ENCODE assay signal across 11 mouse cellular contexts in the genomic region with DNA sequence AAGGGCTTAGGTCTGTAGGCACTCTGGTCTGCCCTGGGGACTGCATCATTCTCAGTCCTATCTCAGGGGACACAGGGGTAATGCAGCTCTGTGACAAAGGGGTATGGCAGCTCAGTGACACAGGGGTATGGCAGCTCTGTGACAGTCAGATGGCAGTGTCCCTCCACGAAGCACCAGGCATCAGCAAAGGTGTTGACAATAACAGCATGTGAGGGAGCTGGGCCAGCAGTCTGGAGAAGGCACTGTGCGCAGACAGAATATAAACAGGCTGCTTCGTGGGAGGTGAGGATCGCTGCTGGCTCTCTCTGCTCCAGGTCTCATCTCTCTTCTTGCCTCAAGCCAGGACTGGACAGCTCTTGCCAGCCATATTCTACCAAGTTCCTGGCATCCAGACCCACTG. TPM values are rescaled to one million over a fixed set of nuclear protein-coding genes. Genes with fewer than 3 reads are reported as not detected.
DNase-seq lines count a peak whose midpoint lies in the region; ATAC-seq lines count a peak whose summit lies in the region.
"Had no signal": no experiment of that assay in that cellular context is flagged by ENCODE, and none has a peak within 500 bp of the region (broad histone marks: within the 10 kb centered on the region; RNA-seq: fewer than 3 reads in every experiment).

No protein-coding gene starts in this region.

- intact Hi-C loops in left cerebral cortex, postnatal 4 days (cut with DNase I) = no loop called here

- WGBS in forebrain, embryonic 16.5 days = 41% methylated on average over 4 of the region's 4 CpGs
- WGBS in liver, embryonic 11.5 days = 57% methylated on average over 4 of the region's 4 CpGs

- no peak for DNase-seq in cerebellum, postnatal 4 days (ENCODE audit: low spot score in 2 of 2)
- DNase-seq in left cerebral cortex, adult 18-20 months (ENCODE audit: low spot score in 2 of 2) = peak; percentile 13 to 32
- DNase-seq in left cerebral cortex, postnatal 4 days = no peak
- peak; percentile 86 for DNase-seq in cerebellum, adult 9-11 months
- no peak for DNase-seq in liver, embryonic 11.5 days (ENCODE audit: low spot score)
- no peak for DNase-seq in retina, embryonic 14.5 days (ENCODE audit: low spot score)
- DNase-seq: kidney, postnatal 36 days had no signal

- H3K4me2 ChIP-seq in forebrain, embryonic 16.5 days (ENCODE audit: low read length) = no peak overlapping the region
- no peak overlapping the region for H3K4me2 ChIP-seq in liver, embryonic 11.5 days

- no peak overlapping the region for H3K4me3 ChIP-seq in forebrain, embryonic 16.5 days (replicated peaks; ENCODE audit: low read length)
- no peak overlapping the region for H3K4me3 ChIP-seq in liver, embryonic 11.5 days (ENCODE audit: low read depth, low read length)

- H3K9ac ChIP-seq in forebrain, embryonic 16.5 days (replicated peaks; ENCODE audit: low read depth, low read length) = no peak overlapping the region
- H3K9ac ChIP-seq in liver, embryonic 11.5 days (ENCODE audit: low read depth, low read length) = no peak overlapping the region

- peaks cover 51% of the 10 kb centered on the region for H3K4me1 ChIP-seq in forebrain, embryonic 16.5 days (replicated peaks; ENCODE audit: control insufficient read depth, insufficient read depth, low read length)
- H3K4me1 ChIP-seq in liver, embryonic 11.5 days (replicated peaks; ENCODE audit: control insufficient read depth, insufficient read depth, low read length) = peaks cover 4% of the 10 kb centered on the region; the same call in 1 of the 2 replicates

- no peaks in the 10 kb centered on the region for H3K9me3 ChIP-seq in forebrain, embryonic 16.5 days (ENCODE audit: control insufficient read depth, low read length)
- no peaks in the 10 kb centered on the region for H3K9me3 ChIP-seq in liver, embryonic 11.5 days (ENCODE audit: control insufficient read depth, low read length)

- H3K27ac ChIP-seq in forebrain, embryonic 16.5 days (ENCODE audit: low read length) = 0 out of 2 replicates have a peak overlapping the region, but pooled peaks have one; percentile 22
- H3K27ac ChIP-seq in liver, embryonic 11.5 days (ENCODE audit: low read depth, low read length) = no peak overlapping the region

- ATAC-seq in cerebellum, adult (ENCODE audit: insufficient number of reproducible peaks, low FRiP score, low TSS enrichment) = peak; percentile 86
- peak; percentile 51 for ATAC-seq in forebrain, embryonic 16.5 days
- no peak for ATAC-seq in liver, embryonic 11.5 days (replicated peaks; ENCODE audit: low FRiP score)
- ATAC-seq: activated CD4-positive, CD25-positive, alpha-beta regulatory T cell, adult 4 months; hindbrain, embryonic 16.5 days had no signal

- H3K27me3 ChIP-seq in forebrain, embryonic 16.5 days (replicated peaks; ENCODE audit: control insufficient read depth, insufficient read depth, low read length) = no peaks in the 10 kb centered on the region
- H3K27me3 ChIP-seq in liver, embryonic 11.5 days (replicated peaks; ENCODE audit: control insufficient read depth, insufficient read depth, low read length) = no peaks in the 10 kb centered on the region

- H3K36me3 ChIP-seq in forebrain, embryonic 16.5 days (ENCODE audit: control insufficient read depth, insufficient read depth) = no peaks in the 10 kb centered on the region
- no peaks in the 10 kb centered on the region for H3K36me3 ChIP-seq in liver, embryonic 11.5 days (ENCODE audit: control insufficient read depth, insufficient read depth, low read length)

RNA-seq across cellular contexts. Expression of a gene that starts 57.0 kb away (rescaled TPM):
- total RNA-seq in left cerebral cortex, adult 18-20 months (2021) = 1 to 10 TPM; 7.8 to 9.4 TPM
- 10 to 100 TPM; 13.0 to 14.1 TPM for total RNA-seq in left cerebral cortex, postnatal 4 days (2021)
- polyA plus RNA-seq in forebrain, embryonic 16.5 days (2015; fragmentation: Nextera tagmentation; extraction: Ambion mirVana) = 11.9 and 12.3 TPM in 2 replicates
- polyA plus RNA-seq in liver, embryonic 11.5 days (2014; fragmentation: Nextera tagmentation; extraction: Ambion mirVana) = 0.91 and 1.5 TPM in 2 replicates

Comparison
In these comparisons a context has a peak if more than half of its experiments do, and no peak if none do; other contexts are left out.
1. DNase-seq: peak in left cerebral cortex, adult 18-20 months (2 of 2) and cerebellum, adult 9-11 months (single experiment); none in cerebellum, postnatal 4 days (0 of 2), left cerebral cortex, postnatal 4 days (single experiment), liver, embryonic 11.5 days (single experiment) and retina, embryonic 14.5 days (single experiment).